Comparison of ENCODE assay signal across 30 mouse cellular contexts in genomic region chr13:34644401-34644800, GRCm38 (mm10). TPM values are rescaled to one million over a fixed set of nuclear protein-coding genes. Genes with fewer than 3 reads are reported as not detected.
A peak's percentile ranks its signal among the peaks of the same experiment; 100 is the strongest.
DNase-seq lines count a peak whose midpoint lies in the region; ATAC-seq and TF ChIP-seq lines count a peak whose summit lies in the region.
"Had no signal": no experiment of that assay in that cellular context is flagged by ENCODE, and none has a peak within 500 bp of the region (broad histone marks: within the 10 kb centered on the region; RNA-seq: fewer than 3 reads in every experiment).

No protein-coding gene starts in this region.

- no peak for TF ChIP-seq POLR2A in testis, adult 2 months (IDR thresholded peaks at IDR 0.05; ENCODE audit: control insufficient read depth, low read depth, low read length)

- ATAC-seq in heart, embryonic 13.5 days (ENCODE audit: extremely low read depth, insufficient number of reproducible peaks, low FRiP score, low TSS enrichment): no peak
- ATAC-seq: forebrain, embryonic 16.5 days; hindbrain, postnatal 0 days; intestine, embryonic 15.5 days had no signal

- no peak for DNase-seq in heart, adult 18-20 months
- no peak for DNase-seq in testis, postnatal 10 days (ENCODE audit: low spot score)
- peak; percentile 56 for DNase-seq in R1 (ENCODE audit: low read depth, low spot score)
- DNase-seq in adrenal gland, postnatal 36 days: no peak
- DNase-seq in layer of hippocampus, postnatal 36 days: no peak
- DNase-seq: adrenal gland, adult 8-10 months; cerebellum, adult 8-10 months; cerebellum, postnatal 25 days; gastrocnemius, adult 2 months; gastrocnemius, postnatal 36 days; kidney, adult 2 months; kidney, postnatal 4 days; right cerebral cortex, adult 18-20 months; spleen, adult 18-20 months had no signal

- H3K27me3 ChIP-seq in heart, embryonic 13.5 days (replicated peaks): peaks cover 3% of the 10 kb centered on the region; the same call in 1 of the 2 replicates
- no peaks in the 10 kb centered on the region for H3K27me3 ChIP-seq in testis, adult 2 months (ENCODE audit: control insufficient read depth, insufficient read depth, low read length)
- H3K27me3 ChIP-seq: CH12.LX; intestine, embryonic 15.5 days had no signal

- no peak overlapping the region for H3K4me2 ChIP-seq in heart, embryonic 13.5 days
- H3K4me2 ChIP-seq: heart, embryonic 15.5 days; hindbrain, embryonic 12.5 days; intestine, embryonic 15.5 days; limb, embryonic 12.5 days; liver, embryonic 15.5 days; lung, embryonic 15.5 days; neural tube, embryonic 12.5 days had no signal

- 0 out of 2 replicates have a peak, but pooled peaks cover 8% of the 10 kb centered on the region for H3K36me3 ChIP-seq in heart, embryonic 13.5 days
- H3K36me3 ChIP-seq in testis, adult 2 months (ENCODE audit: control insufficient read depth, insufficient read depth, low read length): no peaks in the 10 kb centered on the region
- H3K36me3 ChIP-seq: heart, embryonic 15.5 days; hindbrain, embryonic 12.5 days; intestine, embryonic 15.5 days; limb, embryonic 12.5 days; liver, embryonic 15.5 days; lung, embryonic 15.5 days; midbrain, embryonic 10.5 days; neural tube, embryonic 12.5 days had no signal

- 0 out of 2 replicates have a peak overlapping the region, but pooled peaks have one; percentile 28 for H3K9ac ChIP-seq in heart, embryonic 13.5 days
- H3K9ac ChIP-seq: heart, embryonic 15.5 days; hindbrain, embryonic 12.5 days; intestine, embryonic 15.5 days; limb, embryonic 12.5 days; liver, embryonic 15.5 days; lung, embryonic 15.5 days; neural tube, embryonic 12.5 days had no signal

- 74% methylated on average over 14 of the region's 14 CpGs for WGBS in heart, embryonic 13.5 days

- H3K4me3 ChIP-seq in heart, embryonic 13.5 days: no peak overlapping the region
- peak overlapping the region; percentile 20; the same call in 1 of the 2 replicates for H3K4me3 ChIP-seq in testis, adult 2 months (ENCODE audit: control insufficient read depth, low read depth, low read length)
- H3K4me3 ChIP-seq: gastrocnemius, adult 2 months; heart, embryonic 15.5 days; hindbrain, embryonic 12.5 days; intestine, embryonic 15.5 days; limb, embryonic 12.5 days; liver, embryonic 15.5 days; lung, embryonic 15.5 days; midbrain, embryonic 10.5 days; myocyte; neural tube, embryonic 12.5 days had no signal

- H3K9me3 ChIP-seq in heart, embryonic 13.5 days: no peaks in the 10 kb centered on the region
- H3K9me3 ChIP-seq: heart, embryonic 15.5 days; hindbrain, embryonic 12.5 days; intestine, embryonic 15.5 days; limb, embryonic 12.5 days; liver, embryonic 15.5 days; lung, embryonic 15.5 days; midbrain, embryonic 10.5 days; neural tube, embryonic 12.5 days had no signal

- H3K4me1 ChIP-seq in heart, embryonic 13.5 days: peaks cover 49% of the 10 kb centered on the region
- H3K4me1 ChIP-seq in testis, adult 2 months (ENCODE audit: control insufficient read depth, insufficient read depth, low read length): peaks cover 2% of the 10 kb centered on the region; the same call in 1 of the 2 replicates
- H3K4me1 ChIP-seq: neural tube, embryonic 12.5 days had no signal

- no peak for TF ChIP-seq CTCF in testis, adult 2 months (IDR thresholded peaks at IDR 0.05; ENCODE audit: control insufficient read depth, insufficient read depth, insufficient replicate concordance, low read depth, low read length)

- H3K27ac ChIP-seq in heart, embryonic 13.5 days (replicated peaks): no peak overlapping the region; the same call in 1 of the 2 replicates
- no peak overlapping the region for H3K27ac ChIP-seq in testis, adult 2 months (ENCODE audit: control insufficient read depth, insufficient read depth, low read depth, low read length)
- H3K27ac ChIP-seq: gastrocnemius, adult 2 months; heart, embryonic 15.5 days; hindbrain, embryonic 12.5 days; hindbrain, postnatal 0 days; intestine, embryonic 15.5 days; kidney, postnatal 0 days; limb, embryonic 12.5 days; liver, embryonic 15.5 days; lung, embryonic 15.5 days; midbrain, embryonic 10.5 days; neural tube, embryonic 12.5 days had no signal

RNA-seq across cellular contexts. Expression of gene Pxdc1, which starts 8.9 kb away (rescaled TPM):
- 14.6 and 21.4 TPM in 2 replicates for polyA plus RNA-seq in heart, embryonic 13.5 days (2015; fragmentation: Nextera tagmentation; extraction: Ambion mirVana)
- 10 to 100 TPM; 13.1 to 16.4 TPM for total RNA-seq in heart, adult 18-20 months (2021)
- 10.3 and 10.7 TPM in 2 replicates for polyA plus RNA-seq in testis, adult 2 months (2012; rRNA removed)
- 1 to 10 TPM; 4.1 to 5.1 TPM for total RNA-seq in adrenal gland, postnatal 36 days (2021)
- 10 to 100 TPM; 17.7 to 18.3 TPM for total RNA-seq in layer of hippocampus, postnatal 36 days (2021)
- total RNA-seq: CH12.LX; megakaryocyte progenitor cell, adult 5-6 weeks had no signal
